Mouse (Mus musculus): Measurements from ENCODE around the gene E2f7.

Gene E2f7

DNA sequence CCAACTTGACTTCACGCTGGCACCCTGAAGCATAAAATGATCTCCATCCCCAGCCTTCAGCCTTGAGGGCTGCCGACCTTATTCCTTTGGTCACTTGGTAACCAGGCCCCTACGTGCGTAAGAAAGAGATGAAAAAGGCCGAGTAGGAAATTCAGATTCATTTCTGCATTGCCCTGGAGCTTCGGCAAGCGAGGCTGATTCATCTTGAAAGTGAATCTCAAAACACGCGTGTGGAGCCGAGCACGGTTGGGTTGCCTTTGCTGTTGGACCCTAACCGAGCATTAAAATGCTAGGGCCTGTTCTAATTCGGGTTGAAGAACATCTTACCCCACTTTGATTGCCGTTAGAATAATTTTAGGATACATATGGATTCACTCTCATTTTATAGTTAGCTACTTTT, 28.6 kb downstream of the E2f7 start:
- DNase-seq (ENCODE audit: low read depth, low spot score), result no peak

GRCm38 (mm10) chr10:110781772-110782171, 36.5 kb downstream of the E2f7 start:
- DNase-seq (ENCODE audit: low read depth, low spot score), result no peak

GRCm38 (mm10) chr10:110782655-110783054, 37.4 kb downstream of the E2f7 start:
- no peak for DNase-seq (ENCODE audit: low read depth, low spot score)

- DNase-seq (ENCODE audit: low read depth, low spot score), result no peak
Observed at GRCm38 (mm10) chr10:110788049-110788752, 43.0 kb downstream of the E2f7 start.

GRCm38 (mm10) chr10:110789683-110790082, 44.4 kb downstream of the E2f7 start:
- no peak for DNase-seq (ENCODE audit: low read depth, low spot score)

DNA sequence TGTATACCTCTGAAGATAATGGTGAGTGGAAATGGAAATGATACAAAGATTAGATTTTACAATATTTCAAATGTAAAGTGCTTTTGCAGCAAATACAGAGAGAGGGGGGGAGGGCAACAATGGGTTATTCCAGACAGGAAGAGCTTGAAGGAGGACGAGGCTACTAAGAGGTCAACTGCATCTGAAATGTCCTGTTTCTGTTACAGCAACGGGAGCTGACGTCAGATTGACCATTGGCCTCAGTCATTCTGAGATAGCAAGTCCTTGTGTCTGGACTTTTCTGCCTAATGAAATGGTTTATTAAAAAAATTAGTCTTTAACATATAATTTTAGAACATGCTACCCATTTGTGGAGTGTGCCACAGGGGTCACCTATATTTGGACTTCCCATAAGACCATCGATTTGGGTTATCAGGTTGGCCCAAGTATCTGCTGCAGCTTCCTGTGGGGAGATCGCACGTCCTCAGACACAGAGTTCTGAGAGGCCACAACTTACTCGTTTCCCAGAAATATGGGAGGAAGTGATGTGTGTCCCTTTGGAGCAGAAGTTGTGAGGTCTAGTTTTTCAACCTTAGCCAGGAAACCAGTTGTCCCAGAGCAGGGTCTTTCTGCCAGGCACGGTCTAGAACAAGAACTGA, 48.0 kb downstream of the E2f7 start:
- DNase-seq (ENCODE audit: low read depth, low spot score), result no peak

DNA sequence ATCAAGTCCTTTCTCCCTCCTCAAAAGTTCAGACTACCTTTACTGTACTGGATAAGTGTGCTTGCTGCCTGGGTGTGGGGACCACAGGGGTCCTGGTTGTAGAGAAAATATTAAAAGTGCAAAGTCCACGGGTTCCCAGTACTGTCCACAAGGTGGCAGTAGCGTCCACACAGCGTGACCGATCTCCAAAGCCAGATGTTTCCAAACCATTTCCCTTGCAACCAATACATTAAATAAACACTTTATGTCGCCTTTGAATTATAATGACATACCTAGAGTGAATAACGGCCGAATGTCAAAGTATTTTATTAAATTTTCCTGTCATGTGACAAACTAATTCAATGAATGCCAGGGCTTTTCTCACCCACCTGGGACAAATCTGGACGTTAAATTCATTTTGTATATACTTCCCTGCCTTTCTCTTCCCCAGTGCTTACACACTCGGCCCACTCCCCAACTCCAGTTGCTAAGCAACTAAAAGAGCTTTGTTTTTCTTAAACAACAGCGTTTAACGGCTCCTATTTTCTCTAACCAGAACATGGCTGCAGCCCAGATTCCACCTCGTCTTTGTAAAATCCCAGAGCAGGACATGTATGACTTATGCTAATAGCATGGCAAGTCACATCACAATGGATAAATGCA, 49.4 kb downstream of the E2f7 start:
- peak; percentile 78 for DNase-seq (ENCODE audit: low read depth, low spot score)

GRCm38 (mm10) chr10:110795206-110795796, 50.1 kb downstream of the E2f7 start:
- DNase-seq (ENCODE audit: low read depth, low spot score), result no peak

DNA sequence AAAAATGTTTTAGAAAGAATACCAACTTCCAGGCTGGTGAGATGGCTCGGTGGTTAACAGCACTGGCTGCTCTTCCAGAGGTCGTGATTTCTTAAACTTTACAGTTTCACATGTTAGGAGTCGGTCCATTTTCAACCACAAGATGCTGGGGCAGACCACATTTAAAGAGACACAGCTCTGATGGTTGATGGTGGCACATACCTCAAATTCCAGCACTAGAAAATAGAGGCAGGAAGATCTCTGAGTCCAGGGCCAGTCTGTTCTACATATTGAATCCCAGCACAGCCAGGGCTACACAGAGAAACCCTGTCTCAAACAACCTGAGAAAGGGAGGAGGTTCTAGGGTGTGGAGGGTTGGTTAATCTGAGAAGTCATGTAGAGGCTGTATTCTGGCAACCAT, 56.1 kb downstream of the E2f7 start:
- no peak for DNase-seq (ENCODE audit: low read depth, low spot score)

GRCm38 (mm10) chr10:110804279-110805024, 59.2 kb downstream of the E2f7 start:
- DNase-seq (ENCODE audit: low read depth, low spot score), result no peak

GRCm38 (mm10) chr10:110805025-110805740, 59.9 kb downstream of the E2f7 start:
- DNase-seq (ENCODE audit: low read depth, low spot score), result no peak

GRCm38 (mm10) chr10:110806471-110806870, 61.2 kb downstream of the E2f7 start:
- DNase-seq (ENCODE audit: low read depth, low spot score), result no peak

DNA sequence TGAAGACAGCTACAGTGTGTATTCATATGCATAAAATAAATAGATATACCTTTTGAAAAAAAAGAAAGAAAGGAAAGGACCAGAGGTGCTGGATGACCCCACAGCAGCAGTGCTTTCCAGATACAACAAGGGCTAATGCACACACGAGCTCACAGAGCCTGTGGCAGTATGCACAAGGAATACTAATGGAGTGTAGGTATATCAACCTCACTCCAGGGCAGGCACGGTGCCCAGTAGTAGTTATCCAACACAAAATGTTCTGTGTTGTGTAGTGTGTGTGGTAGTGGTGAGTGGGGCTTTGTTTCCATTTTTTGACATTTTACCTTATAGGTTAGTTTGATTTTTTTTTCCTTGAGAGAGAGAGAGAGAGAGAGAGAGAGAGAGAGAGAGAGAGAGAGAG, 65.3 kb downstream of the E2f7 start:
- no peak for DNase-seq (ENCODE audit: low read depth, low spot score)

DNA sequence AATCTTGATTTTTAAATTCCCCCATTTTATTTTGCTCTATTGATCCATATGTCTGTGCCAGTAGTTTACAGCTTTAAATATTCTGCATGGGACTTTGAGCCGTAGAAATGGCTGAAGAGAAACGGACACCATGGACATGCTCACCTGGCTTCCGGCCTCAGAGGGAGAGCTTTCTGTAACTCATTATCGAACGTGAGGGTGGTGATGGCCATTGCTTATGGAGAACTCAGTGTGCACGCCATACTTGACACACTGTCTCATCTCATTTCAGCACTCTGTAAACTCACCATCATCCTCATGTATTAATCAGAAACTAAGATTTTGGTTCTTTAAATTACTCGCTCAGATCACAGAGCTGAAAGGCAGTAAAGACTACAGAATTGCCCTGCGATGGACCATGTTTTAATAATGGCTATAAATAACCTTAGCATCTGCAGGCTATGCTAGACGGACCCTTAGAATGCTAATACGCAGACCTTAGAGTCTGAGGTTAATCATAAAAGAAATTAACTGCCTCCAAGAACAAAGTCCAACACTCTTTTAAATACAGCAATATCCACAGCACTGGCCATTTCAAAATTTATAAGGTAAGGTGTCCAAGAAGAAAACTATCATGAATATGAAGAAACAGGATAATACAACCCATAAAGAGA, 66.1 kb downstream of the E2f7 start:
- DNase-seq (ENCODE audit: low read depth, low spot score), result no peak

GRCm38 (mm10) chr10:110811862-110812225, 66.6 kb downstream of the E2f7 start:
- DNase-seq (ENCODE audit: low read depth, low spot score), result no peak

GRCm38 (mm10) chr10:110821139-110821538, 75.9 kb downstream of the E2f7 start:
- DNase-seq (ENCODE audit: low read depth, low spot score), result no peak

GRCm38 (mm10) chr10:110821692-110822091, 76.5 kb downstream of the E2f7 start:
- DNase-seq (ENCODE audit: low read depth, low spot score), result no peak

DNA sequence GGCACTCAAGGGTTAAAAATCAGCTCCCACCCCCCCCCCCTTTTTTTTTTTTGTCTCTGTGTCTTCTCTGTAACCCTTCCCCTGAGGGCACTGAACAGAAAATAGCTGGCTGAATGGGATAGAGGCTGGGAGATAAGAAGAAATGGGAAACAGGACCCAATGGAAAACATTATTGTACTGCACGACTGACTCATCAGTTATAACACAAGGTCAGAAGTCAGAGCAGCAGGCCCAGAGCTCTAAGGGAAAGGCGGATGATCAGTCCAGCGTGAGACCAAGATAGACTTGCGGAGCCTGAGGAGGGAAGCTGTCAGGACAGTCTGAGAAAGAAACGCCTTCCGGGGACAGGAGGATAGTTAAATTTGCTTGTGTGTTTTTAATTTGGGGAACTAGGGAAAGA, 87.1 kb downstream of the E2f7 start:
- no peak for DNase-seq (ENCODE audit: low read depth, low spot score)

DNA sequence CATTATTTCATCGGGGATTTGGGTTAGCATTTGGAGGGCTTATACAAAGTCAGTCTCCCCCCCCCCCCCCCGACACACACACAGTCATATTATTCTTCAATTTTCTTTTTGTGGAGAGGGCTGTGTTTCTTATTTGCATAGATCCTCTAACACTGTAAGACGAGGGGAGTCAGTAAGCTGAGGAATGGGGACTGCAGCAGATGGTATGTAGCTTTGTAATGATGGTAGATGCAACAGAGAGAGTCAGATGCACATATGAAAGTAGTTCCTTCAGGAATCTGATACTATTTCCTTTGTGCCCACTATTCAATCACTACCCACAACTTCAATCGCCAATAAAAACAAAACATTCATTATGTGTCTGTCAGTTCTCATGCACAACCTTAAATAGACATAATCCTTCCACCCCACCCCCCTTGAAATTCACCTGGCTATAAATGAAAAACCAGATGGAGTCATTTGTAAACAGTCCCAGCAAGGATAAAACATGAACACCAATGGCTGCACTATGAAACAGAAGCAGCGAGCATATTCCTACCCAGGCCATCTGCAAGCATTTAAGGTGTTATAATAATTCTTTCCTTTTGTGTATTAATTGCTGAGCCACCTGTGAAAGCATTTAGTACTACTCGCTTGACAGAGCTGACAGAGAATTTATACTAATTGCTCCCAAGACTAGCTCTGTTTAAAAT, 90.0 kb downstream of the E2f7 start:
- no peak for DNase-seq (ENCODE audit: low read depth, low spot score)

All from CD4-positive, CD25-positive, alpha-beta regulatory T cell, adult 2 months (primary cell).